Mouse (Mus musculus) heart, postnatal 4 days (tissue): Measurements from ENCODE around the gene Gm5128. TPM values are rescaled to one million over a fixed set of nuclear protein-coding genes. Genes with fewer than 3 reads are reported as not detected.
"Not testable (repeated sequence)": the region's sequence is repeated elsewhere in the genome, so short reads cannot be mapped to it uniquely, and the experiment has no call there.

Experiments used
- DNase-seq: peaks from one replicate; pipeline ENCODE4 v3.0.0; 2021
- total RNA-seq, 2 experiments: library from RNA; stranded (reverse); gene quantifications; 2 replicates each; pipeline ENCODE4 v1.2.3; 2021

Gene Gm5128
- total RNA-seq = not detected

DNA sequence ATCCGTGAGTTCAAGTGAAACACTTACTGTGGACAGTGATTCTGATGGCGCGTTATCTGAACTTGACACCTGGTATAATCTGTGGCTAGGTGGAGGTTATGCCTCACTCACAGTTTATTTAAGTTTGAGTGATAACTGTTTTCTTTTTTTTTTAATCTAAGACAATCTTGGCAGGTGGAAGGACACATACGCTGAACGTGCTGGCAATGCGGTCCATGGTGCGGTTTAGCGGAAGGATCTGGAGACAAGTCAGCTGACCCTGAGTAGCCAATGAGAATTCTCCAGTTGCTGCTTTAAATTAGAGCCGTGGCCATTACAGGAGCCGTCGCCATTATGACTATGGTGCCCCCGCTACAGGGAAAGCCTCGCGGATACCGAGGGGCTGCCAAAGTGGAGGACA, at the start of gene Gm5128:
Gene Gm5128, plus strand, starts transcription at position 301 of the 400 bp plus-strand sequence.
- DNase-seq = not testable (repeated sequence)

DNA sequence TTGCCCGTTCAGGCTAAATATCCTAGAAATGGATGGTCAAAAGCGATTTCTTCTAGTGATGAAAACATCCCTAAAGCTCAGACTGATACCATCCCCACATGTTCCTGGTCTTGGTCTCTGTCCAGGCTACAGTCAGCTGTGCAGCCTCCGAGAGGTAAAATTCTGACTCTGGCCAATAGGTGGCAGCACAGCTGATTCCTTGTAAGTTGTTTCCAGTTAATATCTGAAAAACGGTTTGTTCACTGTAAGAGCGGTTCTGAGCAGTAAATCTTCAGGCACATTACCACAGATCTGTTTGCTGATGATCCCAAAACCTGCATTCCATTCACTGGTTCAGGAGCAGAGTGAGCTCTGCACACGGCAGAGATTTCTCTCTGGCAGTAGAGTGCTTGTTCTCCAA, 12.4 kb upstream of the Gm5128 start:
- not testable (repeated sequence) for DNase-seq

DNA sequence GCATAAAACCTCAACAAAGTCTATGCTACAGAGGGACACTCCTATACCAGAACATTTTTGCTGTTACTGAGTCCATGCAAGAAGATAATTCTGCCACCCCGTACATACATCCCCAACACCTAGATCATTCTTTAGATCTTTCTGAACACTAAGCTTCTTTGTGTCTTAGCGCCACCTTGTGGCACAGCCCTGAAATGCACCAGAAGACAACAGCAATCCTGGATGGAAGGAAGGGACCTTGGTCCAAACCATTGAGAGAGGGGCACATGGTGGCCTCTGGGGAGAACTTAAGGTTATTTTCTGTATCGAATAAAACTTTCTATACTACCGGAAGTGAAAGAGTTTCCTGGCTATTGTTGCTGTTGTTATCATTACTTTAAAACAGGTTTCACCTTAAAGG, 11.1 kb upstream of the Gm5128 start:
- not testable (repeated sequence) for DNase-seq

DNA sequence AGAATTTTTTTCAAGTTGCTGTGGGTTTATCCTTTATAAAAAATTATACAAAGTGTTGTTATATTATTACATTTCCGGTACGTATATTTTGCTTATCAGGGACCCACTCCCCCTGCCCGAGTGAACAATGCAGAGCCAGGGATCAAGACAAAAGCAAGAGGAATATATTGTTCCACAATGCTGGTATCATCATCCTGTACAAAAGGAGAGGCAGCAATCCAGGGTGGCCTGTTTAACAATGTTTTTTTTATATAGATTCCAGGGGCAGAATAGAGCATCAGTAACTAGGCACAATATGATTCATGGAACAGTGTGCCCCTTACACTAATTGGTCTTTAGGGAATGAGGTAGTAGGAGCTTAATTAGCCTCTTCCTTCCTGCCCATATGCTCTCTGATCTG, 30.5 kb downstream of the Gm5128 start:
- DNase-seq = not testable (repeated sequence)

DNA sequence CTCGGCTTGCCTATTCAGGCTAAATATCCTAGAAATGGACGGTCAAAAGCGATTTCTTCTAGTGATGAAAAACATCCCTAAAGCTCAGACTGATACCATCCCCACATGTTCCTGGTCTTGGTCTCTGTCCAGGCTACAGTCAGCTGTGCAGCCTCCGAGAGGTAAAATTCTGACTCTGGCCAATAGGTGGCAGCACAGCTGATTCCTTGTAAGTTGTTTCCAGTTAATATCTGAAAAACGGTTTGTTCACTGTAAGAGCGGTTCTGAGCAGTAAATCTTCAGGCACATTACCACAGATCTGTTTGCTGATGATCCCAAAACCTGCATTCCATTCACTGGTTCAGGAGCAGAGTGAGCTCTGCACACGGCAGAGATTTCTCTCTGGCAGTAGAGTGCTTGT, 48.1 kb downstream of the Gm5128 start:
- not testable (repeated sequence) for DNase-seq

DNA sequence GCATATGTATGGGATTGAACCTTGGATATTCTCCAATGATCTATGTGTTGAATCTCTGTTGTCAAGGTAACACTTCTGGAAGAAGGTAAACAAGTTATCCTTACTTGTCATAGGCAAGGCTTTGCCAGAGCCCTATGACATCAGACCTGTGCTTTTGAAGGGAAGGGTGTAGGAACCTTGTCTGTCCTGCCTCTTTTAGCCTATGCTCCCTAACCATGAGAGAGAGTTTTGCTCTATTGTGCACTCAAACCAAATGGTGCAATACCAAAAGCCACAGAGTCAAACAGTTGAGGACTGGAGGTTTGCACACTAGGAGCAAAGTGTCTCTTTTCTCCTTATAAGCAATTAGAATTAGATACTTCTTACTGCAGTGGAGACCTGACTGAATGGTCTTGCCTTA, 48.7 kb downstream of the Gm5128 start:
- DNase-seq = not testable (repeated sequence)

DNA sequence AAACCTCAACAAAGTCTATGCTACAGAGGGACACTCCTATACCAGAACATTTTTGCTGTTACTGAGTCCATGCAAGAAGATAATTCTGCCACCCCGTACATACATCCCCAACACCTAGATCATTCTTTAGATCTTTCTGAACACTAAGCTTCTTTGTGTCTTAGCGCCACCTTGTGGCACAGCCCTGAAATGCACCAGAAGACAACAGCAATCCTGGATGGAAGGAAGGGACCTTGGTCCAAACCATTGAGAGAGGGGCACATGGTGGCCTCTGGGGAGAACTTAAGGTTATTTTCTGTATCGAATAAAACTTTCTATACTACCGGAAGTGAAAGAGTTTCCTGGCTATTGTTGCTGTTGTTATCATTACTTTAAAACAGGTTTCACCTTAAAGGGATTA, 49.4 kb downstream of the Gm5128 start:
- DNase-seq = not testable (repeated sequence)

Other genes starting within 250 kb of the Gm5128 start
- gene Gm15023, start 195.7 kb upstream of the Gm5128 start, total RNA-seq = not detected
- gene Tceal6, start 162.6 kb upstream of the Gm5128 start, total RNA-seq = under 1 TPM in 1 of 2 experiments, not detected in 1; 0.38 TPM
- gene Pramel3, start 71.0 kb upstream of the Gm5128 start, total RNA-seq = not detected
- not detected for gene Gm7903, start 60.6 kb downstream of the Gm5128 start, total RNA-seq
- gene AV320801, start 121.3 kb downstream of the Gm5128 start, total RNA-seq = not detected
- gene Nxf7, start 225.5 kb downstream of the Gm5128 start, total RNA-seq = 1 to 10 TPM in 1 of 2 experiments, under 1 TPM in 1; 0.48 to 1.1 TPM